Mouse (Mus musculus) heart, adult 18-20 months (tissue): ENCODE measurements around the gene Dip2c. TPM values are rescaled to one million over a fixed set of nuclear protein-coding genes. Genes with fewer than 3 reads are reported as not detected.

Experiments
- DNase-seq, 2 experiments: peaks; one replicate each; pipeline ENCODE4 v3.0.0; 2021 to 2022; ENCODE audit warnings: mixed read lengths in 1 of 2
- total RNA-seq, 2 experiments: library from RNA; stranded (reverse); gene quantifications; 2 replicates each; pipeline ENCODE4 v1.2.3; 2021

Gene Dip2c
- total RNA-seq, 2 experiments from 2014 or later = 41.0 to 43.2 TPM

DNA sequence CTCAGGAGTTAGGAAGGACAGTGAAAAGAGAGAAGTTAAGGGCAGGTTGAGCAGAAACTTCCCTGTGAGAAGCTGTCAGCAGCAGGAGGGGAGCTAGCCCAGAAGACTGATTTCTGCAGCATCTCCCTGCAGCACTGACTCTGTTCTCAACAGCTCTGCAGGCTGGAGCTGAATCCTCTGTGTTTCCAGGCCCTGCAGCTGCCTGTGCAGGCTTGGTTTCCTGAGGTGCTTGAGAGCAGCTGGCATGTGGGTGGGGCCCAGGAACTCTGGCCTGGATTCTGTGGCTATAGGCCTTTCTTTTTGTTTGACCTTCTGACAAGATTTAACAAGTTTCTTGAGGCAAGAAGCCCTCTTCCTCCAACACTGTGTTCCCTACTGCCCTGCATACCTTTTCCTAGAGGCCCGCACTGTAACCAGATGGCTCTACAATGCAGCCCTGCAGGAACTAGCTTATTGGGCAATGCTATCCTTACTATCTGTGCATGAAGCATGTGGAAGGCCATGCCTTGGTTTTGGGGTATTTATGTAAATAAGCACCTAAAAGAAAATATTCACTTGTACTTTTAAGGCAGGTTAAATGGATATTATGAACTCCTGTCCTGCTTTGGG lies 53.1 kb downstream of the Dip2c start:
- DNase-seq = peak in 1 of 2 experiments; percentile 24

DNA sequence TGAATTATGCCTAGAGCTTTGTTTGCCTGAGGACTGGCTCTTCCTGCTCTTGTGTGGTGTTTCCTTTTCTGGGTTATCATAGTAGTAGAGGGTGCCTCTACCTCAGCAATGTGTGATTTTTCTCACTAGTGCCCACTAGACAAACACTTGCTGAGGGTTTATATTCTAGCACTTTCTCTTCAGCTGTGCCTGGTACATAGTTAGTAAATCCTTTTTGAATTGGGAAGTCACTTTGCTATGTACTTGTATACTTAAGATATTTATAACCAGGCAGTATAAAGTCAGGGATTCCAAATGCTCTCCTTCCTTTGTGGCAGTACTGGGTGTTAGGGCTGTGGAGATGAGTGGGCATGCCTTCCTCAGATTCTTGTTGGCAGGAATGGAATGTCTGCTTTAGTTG lies 56.9 kb downstream of the Dip2c start:
- no peak for DNase-seq

DNA sequence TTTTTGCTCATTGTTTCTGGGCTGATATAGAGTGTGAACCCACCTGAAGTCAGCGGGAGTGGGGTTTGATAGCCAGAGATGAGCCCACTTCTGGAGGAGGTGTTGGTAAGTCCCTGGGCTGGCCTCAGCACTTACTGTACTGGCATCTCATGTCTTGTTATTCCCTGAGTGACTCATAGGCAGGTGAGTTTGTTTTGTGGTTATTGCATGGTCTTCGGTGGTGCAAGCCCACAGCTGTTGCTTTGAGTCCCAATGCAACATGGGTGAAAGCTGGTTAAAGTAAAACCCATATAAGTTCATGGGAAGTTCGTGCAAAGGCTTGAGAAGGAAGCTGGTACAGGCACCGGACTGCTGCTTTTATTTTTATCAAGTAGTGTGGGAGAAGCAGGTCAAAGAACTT lies 64.0 kb downstream of the Dip2c start:
- no peak for DNase-seq

DNA sequence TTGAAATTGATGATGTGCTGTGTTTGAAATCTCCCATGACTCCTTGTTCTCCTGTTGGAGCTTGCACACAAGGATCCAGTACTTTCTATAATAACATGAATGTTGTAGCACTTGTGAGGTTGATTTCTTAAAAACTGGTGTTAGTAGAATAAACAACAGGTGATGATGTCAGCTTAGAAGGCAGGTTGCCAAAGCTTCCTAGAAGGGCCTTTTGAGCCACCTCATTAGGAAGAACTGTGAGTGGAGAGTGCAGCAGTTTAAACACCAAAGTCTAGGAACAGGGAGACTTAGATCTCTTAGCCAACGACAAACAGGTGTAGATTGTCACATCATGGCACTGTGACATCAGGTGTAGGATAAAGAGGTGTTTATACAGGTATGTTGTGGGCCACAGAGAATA lies 66.4 kb downstream of the Dip2c start:
- DNase-seq = no peak

DNA sequence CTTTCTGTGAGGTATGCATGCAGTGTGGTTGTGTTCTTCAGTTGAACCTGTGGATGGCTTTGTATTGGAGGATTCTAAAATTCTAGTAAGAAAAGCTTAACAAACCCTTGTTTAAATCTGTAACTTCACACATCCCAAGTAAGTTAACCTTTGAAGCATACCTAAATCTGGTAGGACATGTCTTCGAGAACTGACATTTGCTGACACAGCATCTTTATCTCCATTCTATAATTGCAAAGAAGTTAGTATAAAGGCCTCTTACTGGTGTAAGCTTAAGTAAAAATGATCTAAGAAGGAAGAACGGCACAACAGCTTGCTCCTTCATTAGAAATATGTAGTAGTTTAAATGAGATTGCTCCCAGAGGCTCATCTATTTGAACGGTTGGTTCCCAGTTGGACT lies 71.1 kb downstream of the Dip2c start:
- no peak for DNase-seq

DNA sequence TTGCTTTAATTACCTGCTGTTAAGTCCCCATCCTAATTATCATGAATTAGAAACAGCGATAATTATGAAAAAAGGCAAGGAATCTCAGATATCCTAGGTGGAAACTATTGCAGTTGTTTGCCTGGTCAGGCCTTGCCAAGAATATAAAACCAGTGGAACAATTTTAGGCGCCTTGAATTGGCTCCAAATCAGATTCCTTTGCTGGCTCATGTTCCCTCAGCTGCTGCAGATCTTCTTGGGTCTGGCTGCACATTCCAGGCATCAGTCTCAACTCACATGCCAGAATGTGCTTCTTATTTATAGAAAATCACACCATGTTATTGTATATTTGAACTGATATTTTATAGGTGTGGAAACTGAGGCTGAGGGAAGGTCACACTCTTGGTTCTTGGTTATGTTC lies 74.3 kb downstream of the Dip2c start:
- DNase-seq = peak; percentile 67 to 78

DNA sequence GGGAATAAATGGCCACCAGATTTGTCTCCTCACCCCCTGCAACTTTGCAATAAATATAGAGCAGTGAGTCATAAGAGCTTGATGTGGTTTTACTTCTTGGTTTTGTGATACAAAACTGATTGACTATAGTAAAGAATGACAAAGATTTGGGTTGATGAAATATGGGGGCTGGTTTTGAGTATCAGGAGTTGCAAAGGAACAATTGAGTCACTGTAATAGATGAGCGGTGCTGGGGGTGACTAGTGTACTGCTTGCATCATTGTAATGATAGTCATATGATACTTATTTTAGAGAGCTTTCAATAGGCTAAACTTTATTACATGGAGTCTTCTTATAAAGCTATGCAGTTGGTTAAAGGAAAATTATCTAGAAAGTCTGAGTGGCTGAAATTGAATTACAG lies 77.6 kb downstream of the Dip2c start:
- DNase-seq = no peak

DNA sequence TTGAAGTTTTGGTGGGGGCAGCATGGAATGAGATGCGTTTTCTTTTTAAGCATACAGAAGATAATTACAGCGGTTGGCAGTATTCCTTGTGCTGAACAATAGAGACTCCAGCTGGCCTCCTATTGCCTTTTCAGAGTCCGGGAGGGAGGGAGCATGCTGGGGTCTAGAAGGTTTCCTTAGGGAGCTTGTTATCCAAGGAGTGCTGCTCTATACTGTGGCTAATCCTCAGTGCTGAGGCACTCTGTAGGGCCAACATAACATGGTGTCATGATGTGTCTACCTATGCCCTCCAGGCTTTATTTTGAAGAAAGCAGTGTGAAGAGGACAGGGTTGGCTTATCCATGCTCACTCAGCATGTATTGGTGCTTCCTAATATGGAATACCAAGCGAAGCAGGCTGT lies 79.0 kb downstream of the Dip2c start:
- DNase-seq = no peak

DNA sequence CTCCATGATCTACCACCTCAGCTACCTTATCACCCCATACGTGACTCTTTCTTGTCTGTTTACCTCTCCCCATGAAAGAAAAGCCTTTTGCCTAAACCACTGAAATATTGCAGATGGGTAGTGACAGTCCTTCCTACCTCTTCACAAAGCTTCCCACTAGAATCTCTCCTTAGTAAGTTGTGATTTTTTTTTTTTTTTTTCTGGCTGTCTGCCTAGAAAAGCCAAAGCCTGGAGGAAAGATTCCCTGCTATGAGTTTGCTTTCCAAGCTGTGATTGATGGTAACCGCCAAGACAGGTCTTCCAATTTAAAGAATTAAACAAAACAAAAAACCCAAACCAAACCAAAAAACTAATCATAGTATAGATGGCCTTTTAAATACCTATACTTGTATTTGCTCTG lies 85.1 kb downstream of the Dip2c start:
- DNase-seq = no peak

DNA sequence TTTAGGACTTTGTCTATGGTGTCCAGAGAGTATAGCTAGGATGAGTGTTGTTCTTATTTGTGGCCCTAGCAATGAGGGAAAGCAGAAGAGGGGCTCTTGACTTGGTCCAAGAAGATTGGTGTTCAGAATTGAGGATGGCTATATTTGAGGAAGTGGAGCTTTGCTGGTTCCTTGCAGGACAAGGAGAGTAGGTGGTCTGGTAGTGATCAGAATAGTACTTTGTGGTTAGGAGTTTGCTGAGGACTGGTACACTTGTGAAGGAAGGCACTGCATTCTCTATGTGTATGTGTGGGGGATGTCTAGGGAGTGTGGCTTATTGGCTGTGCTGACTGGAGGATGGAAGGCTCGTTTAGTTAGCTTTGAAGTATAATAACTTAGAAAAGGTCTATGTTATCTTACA lies 95.1 kb downstream of the Dip2c start:
- no peak for DNase-seq

DNA sequence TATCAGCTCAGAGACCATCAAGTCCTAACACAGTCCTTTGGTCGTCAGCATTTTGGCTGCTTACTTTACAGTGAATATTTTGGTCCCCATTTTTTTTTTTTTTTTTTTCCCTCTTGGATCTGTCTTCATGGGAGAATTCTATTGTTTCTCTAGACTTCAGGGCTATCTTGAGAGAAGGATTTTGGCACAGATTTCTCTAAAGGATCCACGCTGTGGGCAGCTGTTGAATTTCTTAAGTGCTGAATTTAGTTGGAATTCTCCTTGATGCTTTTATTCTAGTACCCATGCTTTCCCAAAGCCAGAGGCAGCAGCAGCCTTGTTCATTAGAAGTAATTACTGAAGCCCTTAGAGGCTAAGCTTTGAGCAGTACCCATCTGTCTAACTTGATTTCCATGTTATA lies 100.8 kb downstream of the Dip2c start:
- no peak for DNase-seq

DNA sequence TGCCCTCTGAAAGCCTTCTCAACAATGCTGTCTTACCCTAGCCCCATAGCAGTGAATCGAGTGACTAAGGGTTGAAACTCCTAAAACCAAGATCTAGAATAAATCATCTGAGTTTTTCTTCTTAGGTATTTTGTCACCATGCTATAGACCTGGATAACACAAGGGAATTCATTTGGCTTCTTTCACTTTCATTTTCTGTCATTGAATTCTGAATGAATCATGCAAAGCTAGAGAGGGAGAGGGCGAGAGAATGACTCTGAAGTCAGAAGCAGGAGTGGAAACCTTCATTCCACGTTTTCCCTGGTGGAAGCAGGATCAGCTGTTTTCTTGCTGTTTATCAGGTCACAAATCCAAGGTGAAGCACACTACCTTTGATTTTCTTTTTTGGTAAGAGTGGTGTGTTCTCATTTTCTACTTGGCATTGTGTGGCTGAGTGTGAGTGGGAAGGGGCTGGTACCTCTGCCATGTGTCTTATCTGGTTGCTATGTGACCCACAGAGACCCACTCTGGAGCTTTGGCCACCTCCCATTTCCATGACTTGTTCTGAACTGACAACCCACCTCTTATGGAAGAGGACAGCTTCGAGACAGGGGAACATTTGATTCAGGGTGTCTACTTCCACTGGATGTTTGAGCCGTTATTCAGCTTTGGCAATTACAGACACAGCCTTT lies 104.5 kb downstream of the Dip2c start:
- no peak for DNase-seq

DNA sequence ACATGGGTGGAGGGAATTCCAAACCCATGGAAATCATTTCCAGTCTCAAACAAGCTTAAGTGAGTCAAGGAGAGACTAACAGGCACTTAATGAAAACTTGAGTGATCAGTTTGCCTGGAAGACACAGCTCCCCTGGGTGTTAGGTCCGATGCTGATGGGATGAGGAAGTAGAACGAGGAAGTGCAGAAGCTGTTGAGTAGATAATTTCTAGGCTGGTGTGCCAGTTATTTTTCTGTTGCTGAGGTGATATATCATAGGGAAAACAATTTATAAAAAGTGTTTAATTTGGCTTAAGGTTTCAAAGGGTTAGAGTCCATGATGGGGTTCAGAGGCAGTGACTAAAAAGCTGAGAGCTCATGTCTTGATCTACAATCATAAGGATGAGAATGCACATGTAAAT lies 111.7 kb downstream of the Dip2c start:
- no peak for DNase-seq

DNA sequence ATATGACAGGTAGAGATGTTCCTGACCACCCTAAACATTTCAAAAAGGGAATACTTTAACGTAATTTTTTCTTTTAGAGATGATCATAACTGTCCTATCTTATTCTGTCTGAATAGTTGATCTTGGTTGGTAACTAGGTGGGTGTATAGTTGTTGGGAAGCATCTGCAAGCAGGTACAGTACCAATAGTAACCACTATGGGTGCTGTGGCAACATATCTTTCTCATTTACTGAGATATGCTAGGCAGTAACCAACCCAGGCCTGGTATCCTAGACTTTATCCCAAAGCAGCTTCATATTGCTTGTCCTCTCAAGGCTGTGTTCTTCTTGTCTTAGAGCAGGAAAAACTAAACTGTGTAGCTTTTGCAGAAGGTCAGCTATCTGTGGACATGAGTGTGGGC lies 113.0 kb downstream of the Dip2c start:
- DNase-seq = no peak

DNA sequence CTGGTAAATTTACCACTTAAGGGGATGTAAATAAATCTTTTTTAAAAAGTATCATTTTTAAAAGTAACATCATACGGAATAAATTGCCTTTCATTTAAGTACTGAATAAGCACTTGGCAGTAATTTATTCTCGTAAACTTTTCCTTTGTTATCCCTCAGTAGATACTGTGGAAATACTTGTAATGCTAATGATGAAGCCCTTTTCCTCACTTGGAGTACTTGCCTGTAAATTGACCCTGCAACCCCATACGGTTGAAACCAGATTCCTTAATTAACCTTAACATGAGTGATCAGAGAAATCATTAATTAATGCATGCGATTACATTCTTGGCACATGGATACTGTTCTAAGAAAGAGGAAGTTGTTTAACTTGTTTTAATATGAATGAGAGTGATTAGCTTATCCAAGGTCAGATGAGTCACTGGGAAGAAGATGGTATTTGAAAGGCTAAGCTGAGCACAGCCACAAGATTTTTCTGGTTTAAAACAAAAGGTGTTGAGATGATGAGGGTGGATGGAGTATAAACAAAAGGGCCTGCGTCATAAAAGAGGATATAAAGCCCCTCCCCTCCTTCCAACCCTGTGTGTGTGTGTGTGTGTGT lies 114.0 kb downstream of the Dip2c start:
- DNase-seq = no peak

DNA sequence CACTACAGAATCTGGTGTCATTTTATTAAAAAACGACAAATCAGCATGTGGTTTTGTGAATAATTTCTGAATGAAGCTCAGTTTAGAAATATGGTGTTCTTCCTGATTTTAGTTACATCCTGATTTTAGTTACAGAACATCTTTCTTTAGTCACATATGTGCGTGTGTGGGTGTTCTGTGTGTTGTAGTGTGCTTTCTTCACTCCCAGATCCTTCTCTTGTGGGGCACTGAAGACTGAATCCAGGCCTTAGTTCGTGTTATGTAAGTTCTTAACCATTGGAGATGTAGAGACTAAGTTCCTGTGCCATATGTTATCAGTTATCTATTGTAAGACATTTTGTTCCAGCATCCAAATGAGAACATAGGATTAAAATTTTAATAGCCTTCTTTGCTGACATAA lies 117.1 kb downstream of the Dip2c start:
- no peak for DNase-seq

DNA sequence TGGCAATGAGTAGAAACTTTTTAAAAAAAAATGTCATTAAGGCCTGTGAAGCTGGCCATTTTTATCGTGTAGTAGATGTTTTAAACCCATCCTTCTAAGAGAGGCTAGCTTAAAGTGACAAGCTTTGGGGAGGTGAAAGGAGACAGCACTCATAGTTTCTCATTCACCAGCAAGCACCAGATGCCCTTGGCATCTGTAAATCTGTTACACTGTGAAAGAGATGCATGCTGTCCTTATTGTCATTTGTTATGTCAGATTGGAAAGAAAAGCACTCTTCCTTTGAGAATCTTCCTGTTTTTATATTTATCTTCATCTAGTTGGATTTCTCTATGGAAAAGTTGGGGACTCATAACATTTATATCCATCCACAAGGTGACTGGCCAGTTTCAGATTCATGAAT lies 119.0 kb downstream of the Dip2c start:
- DNase-seq = no peak

DNA sequence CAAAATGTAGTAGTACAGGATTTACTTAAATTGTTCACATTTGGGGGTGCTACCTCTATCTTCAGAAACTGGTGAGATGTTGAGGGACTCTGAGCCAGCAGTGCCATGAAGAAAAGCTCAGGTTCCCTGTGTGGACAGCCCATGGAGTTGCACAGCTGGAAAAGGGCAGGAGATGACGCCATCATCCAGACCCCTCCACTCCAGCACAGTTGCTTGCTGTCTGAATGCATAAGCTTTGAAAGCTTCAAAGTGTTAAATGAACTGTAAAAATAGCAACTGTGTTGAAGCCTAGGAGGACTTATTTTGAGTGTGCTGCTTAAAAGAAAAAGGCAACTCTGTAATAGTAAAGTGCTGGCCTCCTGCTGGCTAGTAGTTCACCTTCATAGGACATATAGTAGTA lies 122.5 kb downstream of the Dip2c start:
- DNase-seq = no peak

DNA sequence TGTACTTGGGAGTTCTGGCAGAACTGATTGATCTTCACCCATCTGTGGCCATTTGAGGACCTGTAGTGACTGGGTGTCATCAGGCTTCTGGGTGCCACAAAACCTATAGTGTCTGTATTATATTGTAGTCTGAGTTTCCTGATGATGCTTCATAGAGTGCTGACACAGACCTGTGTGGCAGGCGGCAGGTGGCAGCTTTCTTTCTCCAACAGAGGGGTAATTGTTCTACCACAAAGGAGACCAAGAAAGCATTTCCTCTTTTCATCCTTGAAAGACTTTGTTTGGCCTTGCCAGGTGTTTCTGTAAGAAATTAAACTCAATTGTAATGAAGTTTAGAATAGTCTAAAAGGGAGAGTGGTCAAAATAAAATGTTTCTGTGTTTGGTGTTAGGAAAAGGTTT lies 129.1 kb downstream of the Dip2c start:
- no peak for DNase-seq

DNA sequence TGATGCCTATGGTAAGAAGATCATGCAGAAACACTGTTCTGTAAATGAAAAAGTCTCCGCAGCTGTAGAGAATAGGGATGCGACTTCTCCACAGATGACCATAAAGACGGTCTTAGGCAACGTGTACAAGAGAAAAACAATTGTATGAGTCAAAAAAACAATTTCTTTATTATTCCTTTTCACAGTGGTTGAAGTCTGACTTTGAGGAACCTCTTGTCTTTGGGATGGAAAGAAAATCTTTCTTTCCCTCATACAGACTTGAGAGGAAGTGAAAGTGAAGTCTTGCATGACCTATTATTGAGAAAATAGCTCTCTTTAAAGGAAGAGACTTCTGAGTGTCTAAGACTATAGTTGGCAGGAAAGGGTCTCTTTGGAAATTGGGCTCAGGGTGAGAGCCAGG lies 132.7 kb downstream of the Dip2c start:
- no peak for DNase-seq

DNA sequence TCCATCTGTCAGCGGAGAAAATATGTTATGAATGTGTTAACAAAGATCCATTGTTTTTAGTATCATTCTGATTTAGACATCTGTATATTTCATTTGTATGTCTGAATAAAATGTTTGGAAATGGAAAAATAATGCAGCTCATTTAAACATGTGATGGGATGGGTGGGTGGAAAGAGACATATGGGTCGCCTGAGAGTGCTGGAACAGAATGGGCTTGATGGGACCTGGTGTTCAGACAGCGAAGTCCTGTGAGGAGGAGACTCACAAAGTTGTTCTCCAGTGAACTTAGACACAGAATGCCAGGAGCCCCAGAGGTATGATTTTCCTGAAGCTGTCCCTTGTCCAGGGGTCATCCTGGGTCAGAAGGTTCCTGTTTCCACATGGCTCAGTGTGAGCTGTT lies 142.1 kb downstream of the Dip2c start:
- no peak for DNase-seq

DNA sequence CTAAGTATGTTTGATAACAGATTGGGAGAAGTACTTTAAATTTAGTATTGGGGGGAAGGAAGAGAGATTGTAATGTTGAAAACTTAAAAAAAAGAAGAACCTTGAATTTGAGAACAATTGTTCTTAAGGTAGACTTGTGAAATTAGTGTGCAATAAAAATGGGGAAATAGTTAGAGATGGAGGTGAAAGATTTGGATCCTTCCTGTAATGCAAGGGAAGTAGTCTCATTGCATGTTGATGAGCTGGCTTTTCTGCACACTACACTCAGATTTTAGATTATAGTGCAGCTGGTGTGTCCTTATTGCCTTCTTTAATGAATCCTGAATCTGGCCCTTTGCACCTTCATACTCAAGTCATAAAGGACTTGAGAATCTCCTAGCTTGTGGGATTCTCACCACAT lies 142.9 kb downstream of the Dip2c start:
- no peak for DNase-seq

DNA sequence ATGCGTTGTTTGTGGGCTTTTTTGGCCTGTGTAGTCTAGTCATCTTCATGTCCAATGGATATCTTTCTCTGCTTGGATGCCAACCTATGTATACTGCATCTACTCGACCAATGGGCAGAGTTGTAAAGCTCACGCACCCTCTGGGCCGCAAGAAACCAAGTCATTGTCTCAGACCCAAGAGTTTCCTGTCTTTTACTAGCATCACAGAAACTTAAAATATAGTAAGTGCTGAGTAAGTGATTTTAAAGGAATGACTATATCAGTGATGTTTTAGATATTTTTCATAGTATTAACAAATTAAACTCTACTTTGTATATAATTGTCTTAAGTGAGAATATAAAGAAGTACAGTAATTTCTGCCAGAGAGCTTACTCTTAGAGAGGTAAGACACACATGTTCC lies 145.6 kb downstream of the Dip2c start:
- DNase-seq = no peak

DNA sequence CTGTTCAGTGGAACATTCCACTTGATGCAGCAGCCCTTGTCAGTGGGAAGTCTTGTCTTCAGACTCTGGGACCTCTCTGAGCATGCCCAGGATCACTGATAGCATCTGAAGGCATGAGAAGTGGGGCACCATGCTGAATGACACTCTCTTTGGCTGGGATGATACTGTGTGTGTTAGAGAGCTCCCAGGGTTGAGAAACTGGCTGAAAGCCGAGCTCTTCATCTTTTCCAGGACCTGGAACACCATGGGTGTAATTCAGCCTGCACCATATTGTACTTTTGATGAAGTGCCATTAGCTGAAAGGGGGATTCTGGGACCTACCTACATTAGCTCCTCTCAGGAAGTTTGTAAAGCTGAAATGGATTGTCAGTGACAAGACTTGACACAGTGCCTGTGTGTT lies 146.5 kb downstream of the Dip2c start:
- DNase-seq = no peak
